Mouse (Mus musculus) stomach, postnatal 0 days (tissue): Measurements from ENCODE around the gene Krt78. TPM values are rescaled to one million over a fixed set of nuclear protein-coding genes. Genes with fewer than 3 reads are reported as not detected.

Experiments used
- ATAC-seq: fragments of 200-750 bp; cut with Nextera tagmentation; 2 replicates; pipeline ENCODE4 v1.8.0; 2017; ENCODE audit not compliant: low FRiP score, low TSS enrichment
- DNase-seq: peaks from one replicate; pipeline ENCODE4 v3.0.0-alpha.2; 2016; ENCODE audit warnings: low spot score
- H3K27ac ChIP-seq: fragments of 300-500 bp; sonication (generic); replicated peaks from 2 replicates; pipeline ENCODE4 v1.5.1; 2014; ENCODE audit warnings: mild to moderate bottlenecking, control low read depth
- H3K27me3 ChIP-seq: fragments of 300-500 bp; sonication (generic); 2 replicates; pipeline ENCODE4 v1.6.1; 2014; ENCODE audit warnings: low read length; ENCODE audit not compliant: control insufficient read depth, insufficient read depth
- H3K36me3 ChIP-seq: fragments of 300-500 bp; sonication (generic); 2 replicates; pipeline ENCODE4 v1.6.1; 2014; ENCODE audit warnings: low read length, mixed read lengths; ENCODE audit not compliant: control insufficient read depth, insufficient read depth
- H3K4me1 ChIP-seq: fragments of 300-500 bp; sonication (generic); replicated peaks from 2 replicates; pipeline ENCODE4 v1.6.1; 2014; ENCODE audit warnings: antibody characterized with exemption; ENCODE audit not compliant: control insufficient read depth, insufficient read depth
- H3K4me2 ChIP-seq: fragments of 300-500 bp; sonication (generic); replicated peaks from 2 replicates; pipeline ENCODE4 v1.6.1; 2014; ENCODE audit warnings: low read depth, mild to moderate bottlenecking, control low read depth, moderate library complexity
- H3K4me3 ChIP-seq: fragments of 300-500 bp; sonication (generic); 2 replicates; pipeline ENCODE4 v1.5.1; 2014; ENCODE audit warnings: low read depth, low read length, control low read depth
- H3K9ac ChIP-seq: fragments of 300-500 bp; sonication (generic); 2 replicates; pipeline ENCODE4 v1.6.1; 2014; ENCODE audit warnings: mild to moderate bottlenecking, low read length, control low read depth, mixed read lengths
- H3K9me3 ChIP-seq: fragments of 300-500 bp; sonication (generic); 2 replicates; pipeline ENCODE4 v1.6.1; 2016; ENCODE audit warnings: low read length; ENCODE audit not compliant: control insufficient read depth
- CTCF ChIP-seq: IDR thresholded peaks from 2 replicates; pipeline ENCODE4 v1.5.1; 2016; ENCODE audit warnings: antibody characterized with exemption, low read depth, mild to moderate bottlenecking, moderate library complexity
- EP300 ChIP-seq: optimal IDR thresholded peaks from 2 replicates; pipeline ENCODE3; 2016; ENCODE audit warnings: antibody characterized with exemption
- WGBS: fragments of 180-500 bp; shearing (Covaris S2); extraction: QIAGEN DNeasy Blood & Tissue Kit; methylation state at CpG from one replicate; pipeline ENCODE4 v1.1.7; 2014; 5-methylcytosine and 5-hydroxymethylcytosine counted together
- polyA plus RNA-seq: library from polyadenylated mRNA; unstranded; fragments of >200 nt; fragmentation: Nextera tagmentation; extraction: Ambion mirVana; gene quantifications from 2 replicates; pipeline ENCODE4 v1.2.1, GENCODE M21; 2015

The Krt78 gene
- polyA plus RNA-seq, 1 experiment from 2014 or later: 49.3 TPM

DNA sequence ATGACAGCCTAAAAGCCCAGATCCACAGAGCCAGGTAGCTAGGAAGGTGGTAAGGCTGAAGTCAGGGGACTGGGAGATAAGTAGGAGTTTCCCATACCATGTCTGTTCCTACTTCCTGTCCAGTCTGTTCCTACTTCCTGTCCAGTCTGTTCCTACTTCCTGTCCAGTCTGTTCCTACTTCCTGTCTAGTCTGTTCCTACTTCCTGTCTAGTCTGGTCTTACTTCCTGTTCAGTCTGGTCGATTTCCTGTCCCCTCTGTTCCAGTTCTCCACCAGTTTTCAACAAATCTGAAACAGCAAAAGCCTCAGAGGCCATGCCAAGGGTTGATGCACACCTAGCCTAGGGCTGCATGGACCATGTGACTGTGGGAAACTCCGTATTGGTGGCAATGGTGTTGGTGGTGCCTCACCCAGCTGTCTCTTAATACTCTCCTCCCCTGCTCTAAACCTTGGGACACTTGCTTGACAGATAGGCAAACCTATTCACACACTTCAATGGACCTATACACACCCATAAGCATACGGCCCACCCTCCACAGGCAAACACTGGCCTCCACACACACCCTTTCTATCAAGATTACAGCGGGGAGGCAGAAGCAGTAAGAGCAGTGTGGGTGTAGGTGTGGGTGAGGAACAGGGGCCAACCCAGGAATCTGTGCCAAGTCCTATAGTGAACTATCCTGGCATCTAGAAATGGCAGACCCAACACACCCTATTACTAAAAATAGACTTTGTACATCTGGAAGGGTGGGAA is 41.6 kb upstream of the Krt78 start:
- peak; percentile 83 for ATAC-seq
- peak overlapping the region; percentile 77 for H3K27ac ChIP-seq
- WGBS: 60% methylated on average over 4 of the region's 4 CpGs
- no peak overlapping the region for H3K4me2 ChIP-seq
- no peak overlapping the region for H3K9ac ChIP-seq
- no peaks in the 10 kb centered on the region for H3K9me3 ChIP-seq
- DNase-seq: peak; percentile 81
- TF ChIP-seq EP300 (no peak), CTCF (no peak)
- H3K27me3 ChIP-seq: no peaks in the 10 kb centered on the region
- H3K36me3 ChIP-seq: no peaks in the 10 kb centered on the region
- H3K4me3 ChIP-seq: no peak overlapping the region
- H3K4me1 ChIP-seq: no peaks in the 10 kb centered on the region

DNA sequence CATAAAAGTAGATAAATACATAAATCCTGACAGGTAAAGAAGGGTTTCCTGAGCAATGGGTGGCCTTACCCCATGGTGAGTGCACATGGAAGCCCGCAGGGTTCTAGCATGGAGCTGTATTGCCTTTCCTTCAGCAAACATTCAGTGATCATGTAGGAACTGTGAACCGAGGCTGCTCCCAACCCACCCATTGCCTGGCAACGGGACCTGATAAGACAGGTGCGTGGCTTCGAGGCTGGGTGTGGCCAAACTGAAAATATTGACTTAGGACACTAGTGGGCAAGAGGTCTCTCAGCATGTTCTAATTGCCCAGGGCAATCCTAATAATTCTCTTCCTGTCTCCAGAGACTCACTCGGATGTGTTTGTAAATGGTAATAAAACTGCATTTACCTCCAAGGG is 40.3 kb upstream of the Krt78 start:
- H3K4me1 ChIP-seq: no peaks in the 10 kb centered on the region
- no peaks in the 10 kb centered on the region for H3K9me3 ChIP-seq
- no peak overlapping the region for H3K9ac ChIP-seq
- no peak overlapping the region for H3K4me3 ChIP-seq
- WGBS: 57% methylated on average over 6 of the region's 6 CpGs
- no peaks in the 10 kb centered on the region for H3K36me3 ChIP-seq
- no peaks in the 10 kb centered on the region for H3K27me3 ChIP-seq
- ATAC-seq (peak; percentile 70), DNase-seq (peak; percentile 86)
- no peak overlapping the region for H3K4me2 ChIP-seq
- H3K27ac ChIP-seq: peak overlapping the region; percentile 71
- TF ChIP-seq EP300 (no peak), CTCF (no peak)

DNA sequence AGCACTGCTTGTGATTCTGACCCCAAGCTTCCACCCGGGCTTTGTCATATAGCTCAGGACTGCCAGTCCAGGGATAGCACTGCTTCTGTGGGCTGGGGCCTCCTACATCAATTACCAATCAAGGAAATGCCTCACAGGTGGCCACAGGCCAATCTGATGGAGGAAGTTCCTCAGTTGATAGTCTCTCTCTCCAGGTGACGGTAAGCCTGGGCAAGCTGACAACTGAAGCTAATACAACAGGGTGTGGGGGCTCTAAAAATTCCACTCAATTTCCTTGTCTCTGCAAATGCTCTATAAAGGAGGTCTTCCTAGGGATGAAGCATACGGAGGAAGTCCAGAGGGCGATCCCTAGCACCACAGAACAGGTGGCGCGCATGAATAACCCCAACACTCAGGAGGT is 36.9 kb upstream of the Krt78 start:
- no peak overlapping the region for H3K4me2 ChIP-seq
- H3K9ac ChIP-seq: no peak overlapping the region
- ATAC-seq (no peak), DNase-seq (no peak)
- WGBS: 81% methylated on average over 6 of the region's 6 CpGs
- no peaks in the 10 kb centered on the region for H3K36me3 ChIP-seq
- H3K4me1 ChIP-seq: no peaks in the 10 kb centered on the region
- H3K9me3 ChIP-seq: no peaks in the 10 kb centered on the region
- H3K27me3 ChIP-seq: no peaks in the 10 kb centered on the region
- no peak overlapping the region for H3K27ac ChIP-seq
- TF ChIP-seq EP300 (no peak), CTCF (no peak)
- H3K4me3 ChIP-seq: no peak overlapping the region

DNA sequence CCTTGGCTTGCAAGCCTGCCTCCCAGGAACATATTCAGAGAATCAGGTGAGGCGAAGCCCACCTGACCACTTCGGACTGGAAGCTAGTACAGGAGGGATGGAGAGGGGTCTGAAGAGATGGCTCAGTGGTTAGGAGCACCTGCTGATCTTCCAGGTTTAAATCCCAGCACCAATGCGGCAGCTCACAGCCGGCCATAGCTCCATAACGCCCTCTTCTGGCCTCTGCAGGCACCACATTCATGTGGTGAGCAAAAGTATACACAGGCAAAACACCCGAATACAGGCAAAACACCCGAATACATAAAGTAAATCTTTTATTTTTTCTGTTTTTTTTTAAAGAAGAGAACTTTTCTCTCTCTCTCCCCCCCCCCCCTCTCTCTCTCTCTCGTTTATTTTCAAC is 34.6 kb upstream of the Krt78 start:
- no peak overlapping the region for H3K27ac ChIP-seq
- no peaks in the 10 kb centered on the region for H3K36me3 ChIP-seq
- 63% methylated on average over 8 of the region's 8 CpGs for WGBS
- no peak overlapping the region for H3K4me2 ChIP-seq
- H3K27me3 ChIP-seq: no peaks in the 10 kb centered on the region
- H3K9ac ChIP-seq: no peak overlapping the region
- H3K9me3 ChIP-seq: no peaks in the 10 kb centered on the region
- peak; percentile 47 for TF ChIP-seq CTCF
- no peak for TF ChIP-seq EP300
- ATAC-seq (no peak), DNase-seq (no peak)
- no peaks in the 10 kb centered on the region for H3K4me1 ChIP-seq
- no peak overlapping the region for H3K4me3 ChIP-seq

DNA sequence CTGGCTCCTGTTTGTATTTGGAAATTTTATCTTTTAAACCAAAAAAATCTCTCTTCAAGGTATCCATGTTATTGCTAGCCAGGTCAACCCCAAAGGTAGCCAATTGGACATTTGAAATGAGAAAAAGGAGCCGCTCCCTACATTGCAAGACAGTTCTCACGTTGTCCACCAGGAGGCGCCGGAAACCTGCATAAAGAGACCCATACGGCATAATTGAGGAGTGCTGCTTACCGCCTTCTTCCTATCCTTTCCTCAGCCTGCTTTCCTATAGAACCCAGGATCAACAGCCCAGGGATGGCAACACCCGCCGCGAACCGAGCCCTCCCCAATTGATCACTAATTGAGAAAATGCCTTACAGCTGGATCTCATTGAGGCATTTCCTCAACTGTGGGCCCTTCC is 34.0 kb upstream of the Krt78 start:
- TF ChIP-seq CTCF: peak; percentile 93
- no peak for TF ChIP-seq EP300
- Histone ChIP-seq H3K4me2 (no peak overlapping the region), H3K4me3 (no peak overlapping the region), H3K4me1 (no peaks in the 10 kb centered on the region), H3K27me3 (no peaks in the 10 kb centered on the region), H3K36me3 (no peaks in the 10 kb centered on the region), H3K9me3 (no peaks in the 10 kb centered on the region), H3K9ac (no peak overlapping the region), H3K27ac (no peak overlapping the region)
- ATAC-seq (no peak), DNase-seq (peak; percentile 89)
- under 1% methylated on average over 10 of the region's 10 CpGs for WGBS

DNA sequence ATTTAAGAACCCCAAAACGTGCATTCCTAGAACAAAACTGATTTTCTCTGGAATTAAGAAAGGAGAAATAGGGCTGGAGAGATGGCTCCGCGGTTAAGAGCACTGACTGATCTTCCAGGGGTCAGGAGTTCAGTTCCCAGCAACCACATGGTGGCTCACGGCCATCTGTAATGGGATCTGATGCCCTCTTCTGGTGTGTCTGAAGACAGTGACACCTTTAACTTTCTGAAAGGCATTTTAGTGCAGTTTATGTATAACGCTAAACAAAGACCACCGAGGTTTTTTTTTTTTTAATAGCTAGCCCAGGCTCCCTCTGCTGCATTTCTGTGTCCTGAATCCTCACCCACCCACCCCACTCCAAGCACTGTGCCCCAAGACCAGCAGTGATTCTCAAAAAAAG is 30.7 kb upstream of the Krt78 start:
- Histone ChIP-seq H3K27me3 (no peaks in the 10 kb centered on the region), H3K4me1 (no peaks in the 10 kb centered on the region), H3K9me3 (no peaks in the 10 kb centered on the region), H3K36me3 (no peaks in the 10 kb centered on the region), H3K9ac (no peak overlapping the region), H3K27ac (no peak overlapping the region), H3K4me3 (no peak overlapping the region), H3K4me2 (no peak overlapping the region)
- DNase-seq (no peak), ATAC-seq (no peak)
- whole genome bisulfite sequencing: 8% methylated on average over 6 of the region's 6 CpGs
- TF ChIP-seq CTCF (no peak), EP300 (no peak)
